Mouse (Mus musculus) MEL (cell line): ENCODE measurements around the gene Syndig1l. TPM values are rescaled to one million over a fixed set of nuclear protein-coding genes. Genes with fewer than 3 reads are reported as not detected.

ENCODE experiments used
- DNase-seq: peaks from one replicate; pipeline ENCODE4 v3.0.0; 2011; ENCODE audit warnings: low read depth, low spot score
- H3K27ac ChIP-seq: 2 replicates; pipeline ENCODE4 v1.5.1; 2012; ENCODE audit warnings: low read depth, mild to moderate bottlenecking, control low read depth, low read length, moderate library complexity; ENCODE audit not compliant: control insufficient read depth
- H3K27me3 ChIP-seq, 2 experiments: fragments of 150-350 bp in 1 of 2; sonication (generic) in 1 of 2; 2 replicates each; pipeline ENCODE4 v1.6.1; 2012; ENCODE audit warnings: low read length in 2 of 2, mild to moderate bottlenecking in 2 of 2, improper control_type of control experiment in 1 of 2, moderate library complexity in 1 of 2; ENCODE audit not compliant: insufficient read depth in 2 of 2, control insufficient read depth in 1 of 2
- H3K36me3 ChIP-seq, 2 experiments: 2 replicates each; pipeline ENCODE4 v1.6.1; 2012 to 2014; ENCODE audit warnings: low read length in 2 of 2, improper control_type of control experiment in 1 of 2, inconsistent platforms in 1 of 2, mild to moderate bottlenecking in 1 of 2; ENCODE audit not compliant: insufficient read depth in 2 of 2, control insufficient read depth in 1 of 2
- H3K4me1 ChIP-seq, 2 experiments: fragments of 150-350 bp in 1 of 2; sonication (generic) in 1 of 2; 2 replicates each; pipeline ENCODE4 v1.6.1; 2012; ENCODE audit warnings: low read length in 2 of 2, improper control_type of control experiment in 1 of 2, mild to moderate bottlenecking in 1 of 2; ENCODE audit not compliant: insufficient read depth in 2 of 2, control insufficient read depth in 1 of 2
- H3K4me3 ChIP-seq, 2 experiments: fragments of 150-350 bp in 1 of 2; sonication (generic) in 1 of 2; 2 replicates each; pipeline ENCODE4 v1.5.1; 2012; ENCODE audit warnings: low read depth in 2 of 2, low read length in 2 of 2, mild to moderate bottlenecking in 2 of 2, moderate library complexity in 2 of 2, control low read depth in 1 of 2, improper control_type of control experiment in 1 of 2; ENCODE audit not compliant: control insufficient read depth in 1 of 2, insufficient read depth in 1 of 2
- H3K79me2 ChIP-seq: 2 replicates; pipeline ENCODE4 v1.6.1; 2012; ENCODE audit warnings: mild to moderate bottlenecking, low read length, moderate library complexity; ENCODE audit not compliant: control insufficient read depth, poor library complexity, insufficient read depth
- H3K9ac ChIP-seq: 2 replicates; pipeline ENCODE4 v1.6.1; 2012; ENCODE audit warnings: low read depth, mild to moderate bottlenecking, control low read depth, low read length, moderate library complexity; ENCODE audit not compliant: control insufficient read depth, poor library complexity, severe bottlenecking
- H3K9me3 ChIP-seq: fragments of 150-350 bp; sonication (generic); replicated peaks from 2 replicates; pipeline ENCODE4 v1.6.1; 2012; ENCODE audit warnings: mild to moderate bottlenecking, low read length, improper control_type of control experiment, moderate library complexity; ENCODE audit not compliant: insufficient read depth
- CHD1 ChIP-seq: IDR thresholded peaks from 2 replicates; pipeline ENCODE4 v1.6.1; 2012; ENCODE audit warnings: low read depth, mild to moderate bottlenecking, inconsistent platforms, low read length, improper control_type of control experiment
- E2F4 ChIP-seq: IDR thresholded peaks from 2 replicates; pipeline ENCODE4 v1.6.1; 2011; ENCODE audit warnings: low read depth, low read length, improper control_type of control experiment, borderline replicate concordance
- EP300 ChIP-seq, 2 experiments: IDR thresholded peaks; 2 replicates each; pipeline ENCODE4 v1.6.1; 2011; ENCODE audit warnings: improper control_type of control experiment in 2 of 2, low read length in 2 of 2, low read depth in 1 of 2, mild to moderate bottlenecking in 1 of 2
- ETS1 ChIP-seq: IDR thresholded peaks from 2 replicates; pipeline ENCODE4 v1.6.1; 2012; ENCODE audit warnings: low read depth, mild to moderate bottlenecking, inconsistent platforms, low read length, improper control_type of control experiment, moderate library complexity
- GABPA ChIP-seq: IDR thresholded peaks from 2 replicates; pipeline ENCODE4 v1.6.1; 2012; ENCODE audit warnings: low read depth, mild to moderate bottlenecking, inconsistent platforms, low read length, improper control_type of control experiment, moderate library complexity
- GATA1 ChIP-seq: IDR thresholded peaks from 2 replicates; pipeline ENCODE4 v1.6.1; 2011; ENCODE audit warnings: low read depth, low read length, improper control_type of control experiment
- KAT2A ChIP-seq: conservative IDR thresholded peaks from 2 replicates; pipeline ENCODE4 v1.6.1; 2012; ENCODE audit warnings: low read depth, low read length, improper control_type of control experiment, inconsistent platforms
- MAZ ChIP-seq: IDR thresholded peaks from 2 replicates; pipeline ENCODE4 v1.6.1; 2012; ENCODE audit warnings: low read depth, mild to moderate bottlenecking, inconsistent platforms, low read length, improper control_type of control experiment
- MEF2A ChIP-seq: IDR thresholded peaks from 2 replicates; pipeline ENCODE4 v1.6.1; 2014; ENCODE audit warnings: low read depth, mild to moderate bottlenecking, inconsistent platforms, low read length, improper control_type of control experiment; ENCODE audit not compliant: poor library complexity, insufficient replicate concordance, severe bottlenecking; ENCODE audit errors: extremely low read depth
- MXI1 ChIP-seq: IDR thresholded peaks from 2 replicates; pipeline ENCODE4 v1.6.1; 2011; ENCODE audit warnings: mild to moderate bottlenecking, low read depth, low read length, improper control_type of control experiment
- MYB ChIP-seq: IDR thresholded peaks from 2 replicates; pipeline ENCODE4 v1.6.1; 2011; ENCODE audit warnings: mild to moderate bottlenecking, low read depth, low read length, improper control_type of control experiment
- NELFE ChIP-seq: IDR thresholded peaks from 2 replicates; pipeline ENCODE4 v1.6.1; 2011; ENCODE audit warnings: low read depth, low read length, improper control_type of control experiment
- POLR2A ChIP-seq, 2 experiments: IDR thresholded peaks; 2 replicates each; pipeline ENCODE4 v1.6.1; 2011 to 2012; ENCODE audit warnings: low read length in 2 of 2, mild to moderate bottlenecking in 2 of 2, control low read depth in 1 of 2, improper control_type of control experiment in 1 of 2, low read depth in 1 of 2, moderate library complexity in 1 of 2; ENCODE audit not compliant: control insufficient read depth in 1 of 2, insufficient read depth in 1 of 2, poor library complexity in 1 of 2
- POLR2AphosphoS2 ChIP-seq: IDR thresholded peaks from 2 replicates; pipeline ENCODE4 v1.6.1; 2011; ENCODE audit warnings: low read length, improper control_type of control experiment
- POLR2AphosphoS5 ChIP-seq: IDR thresholded peaks from 2 replicates; pipeline ENCODE4 v1.6.1; 2012; ENCODE audit warnings: low read depth, borderline replicate concordance, mild to moderate bottlenecking, inconsistent platforms, low read length, moderate library complexity, mixed read lengths
- RAD21 ChIP-seq: IDR thresholded peaks from 2 replicates; pipeline ENCODE4 v1.6.1; 2011; ENCODE audit warnings: mild to moderate bottlenecking, low read depth, low read length, improper control_type of control experiment
- RCOR1 ChIP-seq: IDR thresholded peaks from 2 replicates; pipeline ENCODE4 v1.6.1; 2012; ENCODE audit warnings: low read depth, mild to moderate bottlenecking, inconsistent platforms, low read length, improper control_type of control experiment
- SIN3A ChIP-seq: IDR thresholded peaks from 2 replicates; pipeline ENCODE4 v1.6.1; 2012; ENCODE audit warnings: low read length, improper control_type of control experiment, inconsistent platforms
- SMC3 ChIP-seq: IDR thresholded peaks from 2 replicates; pipeline ENCODE4 v1.6.1; 2011; ENCODE audit warnings: low read depth, low read length, improper control_type of control experiment
- TAL1 ChIP-seq: IDR thresholded peaks from 2 replicates; pipeline ENCODE4 v1.6.1; 2012; ENCODE audit warnings: mild to moderate bottlenecking, inconsistent platforms, low read length, moderate library complexity, mixed read lengths
- TBP ChIP-seq: IDR thresholded peaks from 2 replicates; pipeline ENCODE4 v1.8.0; 2011; ENCODE audit warnings: low read depth, low read length, improper control_type of control experiment
- TCF12 ChIP-seq: IDR thresholded peaks from 2 replicates; pipeline ENCODE4 v1.6.1; 2014; ENCODE audit warnings: low read depth, mild to moderate bottlenecking, inconsistent platforms, low read length, improper control_type of control experiment, moderate library complexity
- USF1 ChIP-seq: IDR thresholded peaks from 2 replicates; pipeline ENCODE4 v1.6.1; 2014; ENCODE audit warnings: low read depth, mild to moderate bottlenecking, inconsistent platforms, low read length, improper control_type of control experiment, moderate library complexity
- USF2 ChIP-seq, 2 experiments: IDR thresholded peaks; 2 replicates each; pipeline ENCODE4 v1.6.1; 2011 to 2012; ENCODE audit warnings: improper control_type of control experiment in 2 of 2, low read length in 2 of 2, borderline replicate concordance in 1 of 2, inconsistent platforms in 1 of 2, low read depth in 1 of 2, mild to moderate bottlenecking in 1 of 2; ENCODE audit not compliant: insufficient read depth in 1 of 2
- ZC3H11A ChIP-seq: IDR thresholded peaks from 2 replicates; pipeline ENCODE4 v1.6.1; 2012; ENCODE audit warnings: low read depth, mild to moderate bottlenecking, inconsistent platforms, low read length, improper control_type of control experiment
- polyA plus RNA-seq, 2 experiments: library from polyadenylated mRNA; stranded (reverse) in 1 of 2; unstranded in 1 of 2; fragments of >175 nt in 1 of 2; fragments of >200 nt in 1 of 2; gene quantifications; 2 replicates each; pipeline versions ENCODE4 v1.2.1 to v1.2.4; 2012; ENCODE audit warnings: low replicate concordance in 2 of 2, low read depth in 1 of 2; ENCODE audit not compliant: insufficient read length in 2 of 2, insufficient read depth in 1 of 2, missing spikeins in 1 of 2
- total RNA-seq: library from RNA; depleted of rRNA; stranded (reverse); fragments of 300-350 nt; gene quantifications from 2 replicates; pipeline ENCODE4 v1.2.3, GENCODE M21; 2012

Syndig1l gene
- total and polyA plus RNA-seq, 3 experiments, result not detected

DNA sequence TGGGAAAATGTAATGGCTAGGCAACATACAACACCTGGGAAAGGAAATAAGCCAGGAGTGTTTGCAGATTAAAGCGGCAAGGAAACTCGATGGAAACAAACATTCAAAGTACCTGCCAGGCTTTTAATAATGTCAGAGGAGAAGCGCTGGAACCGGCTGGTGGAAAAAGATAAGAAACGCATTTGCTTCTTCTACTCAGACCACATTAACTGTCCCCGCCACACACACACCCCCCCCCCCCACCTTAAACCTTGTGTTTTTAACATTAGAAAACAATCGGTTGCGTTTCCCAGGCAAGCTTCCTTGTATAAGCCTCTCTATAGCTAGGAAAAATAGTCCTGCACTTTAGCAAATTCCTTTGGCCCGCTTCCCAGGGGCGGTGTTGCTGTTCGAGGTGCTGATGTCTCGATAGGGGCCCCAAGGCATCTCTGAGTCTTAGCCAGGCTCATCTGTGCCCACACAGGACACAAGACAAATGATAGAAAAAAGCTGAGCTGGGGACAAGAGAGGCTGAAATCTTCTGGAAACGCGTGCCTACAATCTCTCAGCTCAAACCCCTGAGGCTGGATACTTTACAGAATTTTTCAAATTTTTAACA, 11.3 kb upstream of the Syndig1l start:
- DNase-seq, result peak; percentile 83
- peak overlapping the region; percentile 30 to 39; a peak in 2 of 4 replicates for H3K4me3 ChIP-seq
- no peaks in the 10 kb centered on the region for H3K79me2 ChIP-seq
- peaks cover 4 to 24% of the 10 kb centered on the region in 2 experiments for H3K4me1 ChIP-seq
- H3K9me3 ChIP-seq, result no peaks in the 10 kb centered on the region
- H3K36me3 ChIP-seq, result peaks cover 0 to 11% of the 10 kb centered on the region in 2 experiments; a peak in 2 of 4 replicates
- TF ChIP-seq ZC3H11A, result no peak
- TF ChIP-seq TCF12, result peak; percentile 91
- TF ChIP-seq TBP, result no peak
- TF ChIP-seq MXI1, result peak; percentile 56
- TF ChIP-seq POLR2AphosphoS2, result no peak
- TF ChIP-seq KAT2A, result no peak
- peak; percentile 64 for TF ChIP-seq MYB
- TF ChIP-seq USF2 (IDR thresholded peaks at IDR 0.05; ENCODE audit: borderline replicate concordance in 1 of 2, insufficient read depth in 1 of 2, low read depth in 1 of 2, low read length in 2 of 2), result no peak
- peak; percentile 43 for TF ChIP-seq RCOR1
- no peak for TF ChIP-seq SMC3
- peak; percentile 90 for TF ChIP-seq TAL1
- TF ChIP-seq GABPA, result no peak
- TF ChIP-seq EP300 (IDR thresholded peaks at IDR 0.05; ENCODE audit: low read depth in 1 of 2, low read length in 2 of 2), result peak; percentile 82 to 88
- TF ChIP-seq ETS1, result peak; percentile 65
- TF ChIP-seq GATA1, result peak; percentile 79
- no peak for TF ChIP-seq RAD21
- 0 out of 2 replicates have a peak, but pooled peaks have one; percentile 52 for TF ChIP-seq MAZ
- TF ChIP-seq SIN3A, result peak; percentile 86
- H3K27ac ChIP-seq, result peak overlapping the region; percentile 66
- H3K27me3 ChIP-seq, result no peaks in the 10 kb centered on the region
- H3K9ac ChIP-seq, result peak overlapping the region; percentile 44; the same call in 1 of the 2 replicates

- no peak for TF ChIP-seq POLR2A (IDR thresholded peaks at IDR 0.05; ENCODE audit: control insufficient read depth in 1 of 2, insufficient read depth in 1 of 2, low read depth in 1 of 2, low read length in 2 of 2, poor library complexity in 1 of 2)
- TF ChIP-seq CHD1, result no peak
- TF ChIP-seq MEF2A, result no peak
- no peak for TF ChIP-seq E2F4
- TF ChIP-seq SMC3, result no peak
- no peak for TF ChIP-seq USF2 (IDR thresholded peaks at IDR 0.05; ENCODE audit: borderline replicate concordance in 1 of 2, insufficient read depth in 1 of 2, low read depth in 1 of 2, low read length in 2 of 2)
- no peak for TF ChIP-seq NELFE
- no peak for TF ChIP-seq POLR2AphosphoS2
- TF ChIP-seq USF1, result no peak
- no peak for TF ChIP-seq MYB
- no peak for TF ChIP-seq POLR2AphosphoS5
- TF ChIP-seq TBP, result no peak
- no peak for TF ChIP-seq TAL1
- no peak for TF ChIP-seq RCOR1
- H3K4me1 ChIP-seq, result peaks cover 4 to 24% of the 10 kb centered on the region in 2 experiments
- no peaks in the 10 kb centered on the region; a peak in 2 of 4 replicates for H3K27me3 ChIP-seq
- no peak overlapping the region for H3K4me3 ChIP-seq
- H3K79me2 ChIP-seq, result no peaks in the 10 kb centered on the region
- peaks cover 0 to 11% of the 10 kb centered on the region in 2 experiments; a peak in 2 of 4 replicates for H3K36me3 ChIP-seq
- H3K9me3 ChIP-seq, result no peaks in the 10 kb centered on the region
- no peak for DNase-seq
- no peak overlapping the region for H3K27ac ChIP-seq
- H3K9ac ChIP-seq, result no peak overlapping the region
These were observed 9.2 kb upstream of the Syndig1l start for GRCm38 (mm10) chr12:84707804-84708203.
